Mouse (Mus musculus) liver, adult 2 months (tissue): ENCODE measurements around the gene Rpl23a.

Experiments
- CTCF ChIP-seq: fragments of 200-500 bp; IDR thresholded peaks from 2 replicates; pipeline ENCODE4 v1.5.1; 2011; ENCODE audit warnings: low read depth, low read length, control low read depth
- POLR2A ChIP-seq: fragments of 200-500 bp; IDR thresholded peaks from 2 replicates; pipeline ENCODE4 v1.6.1; 2011; ENCODE audit warnings: low read length, control low read depth; ENCODE audit not compliant: insufficient read depth; ENCODE audit errors: extremely low read depth

DNA sequence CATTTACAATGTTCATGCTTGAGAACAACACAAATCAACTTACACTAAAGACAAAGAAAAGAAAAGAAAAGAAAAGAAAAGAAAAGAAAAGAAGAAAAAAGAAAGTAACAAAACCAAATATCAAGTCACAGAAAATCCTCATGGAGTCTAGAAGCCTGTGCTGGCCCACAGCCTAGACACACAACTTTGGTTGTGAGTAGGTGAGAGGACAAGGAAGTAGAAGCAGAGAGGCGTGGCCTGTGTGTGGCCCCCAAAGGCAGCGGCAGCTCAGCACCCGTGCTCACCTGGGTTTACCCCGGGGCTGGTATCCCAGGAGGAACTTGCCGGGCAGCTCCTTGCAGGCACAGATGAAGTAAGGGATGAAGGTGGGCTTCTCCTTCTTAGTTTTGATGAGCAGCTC is 28.1 kb upstream of the Rpl23a start:
- TF ChIP-seq CTCF, result no peak
- no peak for TF ChIP-seq POLR2A
